Mouse (Mus musculus) cerebellum, postnatal 14 days (tissue): ENCODE measurements around the gene Cadps.

Experiments used
- DNase-seq, 2 experiments: peaks; one replicate each; pipeline ENCODE4 v3.0.0; 2021; ENCODE audit warnings: mixed read lengths in 2 of 2

The Cadps gene

DNA sequence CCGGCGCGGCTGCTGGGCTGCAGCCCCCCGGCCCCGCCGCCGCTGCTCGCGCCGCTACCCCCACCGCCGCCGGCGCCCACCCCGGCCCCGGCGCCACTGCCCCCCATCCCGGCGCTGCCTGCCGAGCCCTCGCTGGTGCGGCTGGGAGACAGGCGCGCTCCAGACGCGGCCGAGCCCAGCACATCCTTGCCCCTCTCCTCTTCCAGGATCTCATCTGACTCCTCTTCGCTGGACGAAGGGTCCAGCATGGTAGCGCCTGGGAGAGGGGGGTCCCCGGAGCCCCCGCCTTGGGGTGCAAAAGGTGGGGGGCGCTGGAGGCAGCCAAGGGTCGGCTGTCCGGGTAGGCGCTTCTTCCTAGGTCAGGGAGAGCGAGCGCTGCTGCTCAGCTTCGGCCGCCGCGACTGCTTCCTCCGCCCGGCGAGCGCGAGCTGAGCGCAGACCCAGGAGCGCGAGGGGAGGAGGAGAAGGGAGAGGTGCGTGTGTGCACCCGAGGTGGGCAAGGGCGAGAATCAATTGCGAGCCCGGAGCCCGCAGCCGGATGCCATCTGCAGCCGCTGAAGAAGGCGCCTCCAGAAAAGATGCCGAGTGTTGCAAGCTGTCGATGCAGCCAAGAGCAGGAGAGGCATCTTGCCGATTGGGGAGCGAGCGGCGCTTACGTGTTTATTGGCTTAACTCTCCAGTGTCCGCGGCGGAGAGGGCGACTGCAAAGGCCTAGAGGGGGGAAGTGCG lies at the start of gene Cadps:
Gene Cadps, minus strand, starts transcription at position 589 of the 729 bp plus-strand sequence.
- peak; percentile 85 to 89 for DNase-seq

- DNase-seq: no peak
These were observed 46.7 kb upstream of the Cadps start for GRCm38 (mm10) chr14:12869605-12870004.

DNA sequence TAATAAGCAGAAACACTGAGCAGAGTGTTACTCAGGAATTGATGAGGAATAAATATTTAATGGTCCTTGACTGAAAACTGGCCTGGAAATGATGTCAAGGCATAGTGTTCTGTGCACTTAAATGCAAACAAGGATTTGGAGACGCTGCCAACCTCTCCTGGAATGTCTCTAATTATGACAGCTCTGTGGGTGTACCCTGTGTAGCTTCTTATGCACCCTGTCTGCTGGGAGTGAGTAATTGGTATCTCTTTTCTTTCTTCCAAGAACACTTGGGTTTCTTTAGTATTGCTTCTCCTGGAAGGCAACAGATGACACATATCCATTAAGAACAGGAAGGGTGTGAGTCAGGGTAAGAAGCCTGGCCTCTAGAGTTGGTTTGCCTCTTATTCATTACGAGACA lies 42.4 kb upstream of the Cadps start:
- no peak for DNase-seq

DNA sequence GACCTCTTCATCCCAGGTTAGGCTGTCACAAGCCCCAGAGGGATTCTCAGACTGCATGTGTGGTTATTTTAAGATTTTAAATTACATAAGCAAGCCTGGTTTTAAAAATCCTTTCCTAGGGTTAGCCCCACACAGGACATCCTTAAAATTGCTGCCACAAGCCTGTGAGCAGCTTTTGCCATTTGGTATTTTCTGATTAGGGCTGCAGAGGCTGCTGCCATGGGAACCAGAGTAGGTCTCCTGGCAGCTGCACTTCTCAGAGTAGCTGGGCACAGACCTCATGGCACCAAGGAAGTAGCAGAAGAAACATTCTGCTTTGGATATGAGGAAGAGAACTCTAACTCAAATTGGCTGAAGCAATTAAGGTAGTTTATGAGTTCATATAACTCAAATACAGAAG lies 21.0 kb upstream of the Cadps start:
- DNase-seq: no peak

DNA sequence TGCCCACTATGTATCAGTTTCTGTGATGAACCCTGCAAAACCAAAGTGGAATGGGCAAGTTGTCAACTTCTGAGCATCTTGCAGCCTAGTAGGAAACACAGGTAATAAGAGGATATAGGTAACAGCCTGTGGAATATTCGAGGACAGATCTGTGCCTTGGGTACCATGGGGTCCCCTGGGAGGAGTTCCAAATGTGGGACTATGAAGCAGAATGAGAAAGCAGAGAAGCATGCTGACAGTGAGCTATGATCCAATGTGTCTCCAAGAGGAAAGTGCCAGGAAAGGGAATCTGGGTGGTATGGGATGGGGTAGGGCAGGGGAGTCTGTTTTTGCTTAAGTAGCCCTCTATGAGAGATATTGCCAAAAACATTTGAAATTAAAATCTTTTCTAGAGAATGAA lies 16.6 kb upstream of the Cadps start:
- peak; percentile 25 to 56 for DNase-seq

GRCm38 (mm10) chr14:12838949-12839348 lies 16.1 kb upstream of the Cadps start:
- DNase-seq: peak in 1 of 2 experiments; percentile 45

DNA sequence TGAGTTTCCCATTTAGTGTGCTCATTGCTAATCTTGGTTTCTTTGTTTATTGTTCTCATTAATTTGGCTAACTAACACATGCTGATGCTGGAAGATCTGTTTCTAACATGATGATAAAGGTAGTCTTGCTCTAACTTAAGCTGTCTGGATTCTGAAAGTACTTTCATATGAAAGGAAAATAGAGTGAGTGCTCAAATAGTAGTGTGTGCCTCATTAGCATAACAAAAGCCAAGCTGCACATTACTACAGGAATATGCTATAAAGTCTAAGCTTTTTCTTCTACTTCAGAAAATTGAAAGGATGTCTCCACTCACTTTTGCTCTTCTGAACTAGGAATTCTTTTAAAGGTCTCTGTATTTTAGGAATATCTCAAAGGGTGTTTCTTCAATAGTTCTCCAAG lies 15.4 kb upstream of the Cadps start:
- DNase-seq: no peak

GRCm38 (mm10) chr14:12837902-12838301 lies 15.0 kb upstream of the Cadps start:
- no peak for DNase-seq

DNA sequence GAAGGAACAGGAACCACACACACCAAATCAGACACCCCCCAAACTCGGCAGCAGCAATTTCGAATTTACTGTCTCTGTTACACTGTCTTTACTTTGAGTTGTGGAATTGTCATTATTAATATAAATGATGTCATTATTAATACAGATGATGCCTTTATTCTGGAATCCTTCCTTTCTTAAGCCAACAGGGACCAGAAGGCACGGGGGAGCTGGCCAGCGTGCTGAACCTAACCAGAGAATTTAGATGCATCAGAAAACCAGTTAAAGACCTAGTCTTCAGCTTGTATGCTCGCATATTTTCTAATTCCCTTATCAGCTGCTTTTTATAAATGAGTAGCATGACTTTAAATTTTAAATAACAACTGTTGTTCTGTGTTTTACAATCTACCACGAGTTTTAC lies 902 bp upstream of the Cadps start:
- peak in 1 of 2 experiments; percentile 15 for DNase-seq

GRCm38 (mm10) chr14:12821831-12822490 lies 918 bp downstream of the Cadps start:
- DNase-seq: peak; percentile 77 to 82

DNA sequence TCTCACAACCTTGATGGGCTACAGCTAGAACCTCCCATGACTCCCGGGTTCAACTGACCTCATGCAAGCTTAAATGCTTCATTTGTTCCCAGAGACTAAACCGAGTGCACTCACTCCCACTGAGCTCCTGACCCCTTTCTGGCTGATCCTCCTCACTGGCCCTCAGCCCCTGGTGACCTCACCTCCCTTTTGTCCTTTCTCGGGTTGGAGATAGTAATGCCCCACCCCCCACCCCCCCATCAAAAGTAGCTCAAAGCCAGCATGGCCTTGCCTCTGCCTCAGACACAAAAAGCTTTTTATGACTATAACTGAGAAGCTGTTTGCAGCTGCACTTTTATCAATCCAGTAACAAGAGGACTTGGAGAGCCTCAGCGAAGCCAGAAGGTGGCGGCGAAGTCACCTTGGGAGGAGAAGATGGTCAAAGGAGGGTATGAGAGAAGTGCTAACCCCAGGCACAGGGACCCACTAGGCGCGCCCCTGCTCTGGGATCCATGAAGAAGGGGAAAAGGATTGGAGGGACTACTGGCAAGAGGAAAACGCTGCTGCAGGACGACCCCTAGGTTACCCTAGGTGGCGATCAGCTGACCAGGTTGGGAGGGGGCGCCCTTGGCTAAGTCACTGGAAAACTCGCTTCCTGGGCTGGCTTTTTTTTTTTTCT lies 1.6 kb downstream of the Cadps start:
- DNase-seq: peak; percentile 46

DNA sequence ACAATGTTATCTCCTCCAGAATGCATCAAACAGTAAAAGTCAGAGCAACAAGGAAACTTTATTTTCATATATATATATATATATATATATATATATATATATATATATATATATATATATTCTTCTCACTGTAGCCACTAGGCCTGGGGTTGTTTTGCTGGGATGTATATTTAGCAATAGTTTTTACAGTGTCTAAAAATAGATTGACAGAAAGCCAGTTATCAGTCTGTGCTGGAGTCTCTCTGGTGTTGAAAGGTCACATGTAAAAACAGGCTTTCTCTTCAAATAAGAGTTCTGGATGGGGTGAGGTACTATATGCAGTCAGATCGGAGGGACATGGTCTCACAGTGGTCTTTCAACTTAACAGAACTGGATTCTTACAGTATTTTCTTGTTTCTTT lies 2.7 kb downstream of the Cadps start:
- no peak for DNase-seq

- DNase-seq: no peak
These were observed 4.4 kb downstream of the Cadps start for GRCm38 (mm10) chr14:12818442-12818841.

DNA sequence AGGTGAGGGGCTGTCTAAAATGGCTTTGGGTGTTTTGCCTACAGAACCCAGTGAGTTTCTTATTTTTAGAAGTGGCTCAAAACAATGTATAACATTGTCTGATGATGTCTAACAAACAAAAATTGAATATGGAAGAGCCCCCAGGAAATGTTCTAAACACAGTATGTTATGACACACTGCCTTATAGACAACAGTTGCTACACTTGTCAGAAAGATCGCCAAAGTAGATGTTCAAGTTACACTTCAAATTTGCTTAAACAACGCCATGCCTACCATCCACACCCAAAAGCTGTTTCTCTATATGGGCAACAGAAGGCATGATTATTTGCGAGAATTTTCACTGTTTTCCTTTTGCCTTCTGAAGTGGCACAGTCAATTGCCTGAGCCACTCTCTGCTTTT lies 10.8 kb downstream of the Cadps start:
- no peak for DNase-seq

DNA sequence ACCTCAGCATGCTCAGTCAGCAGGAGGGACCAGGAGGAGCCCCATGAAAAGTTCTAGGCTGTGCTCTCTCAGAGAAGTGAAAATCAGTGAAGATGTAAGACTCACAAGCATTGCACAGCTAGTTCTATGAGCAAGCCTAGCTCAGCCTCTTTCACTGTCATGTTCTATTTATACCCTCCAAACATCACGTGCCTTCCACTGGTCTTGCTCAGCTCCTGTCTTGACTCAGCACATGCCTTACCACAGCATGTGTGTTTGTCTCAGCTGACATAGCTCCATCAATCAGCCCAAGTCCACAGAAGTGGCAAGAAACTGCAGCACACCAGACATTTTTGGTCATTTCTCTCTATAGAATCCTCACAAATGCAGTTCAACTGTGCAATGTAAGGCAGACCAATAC lies 19.9 kb downstream of the Cadps start:
- DNase-seq: peak in 1 of 2 experiments; percentile 24

- DNase-seq: peak; percentile 88 to 93
These were observed 21.8 kb downstream of the Cadps start for GRCm38 (mm10) chr14:12801100-12801499.

- no peak for DNase-seq
These were observed 24.0 kb downstream of the Cadps start for GRCm38 (mm10) chr14:12798926-12799325.

DNA sequence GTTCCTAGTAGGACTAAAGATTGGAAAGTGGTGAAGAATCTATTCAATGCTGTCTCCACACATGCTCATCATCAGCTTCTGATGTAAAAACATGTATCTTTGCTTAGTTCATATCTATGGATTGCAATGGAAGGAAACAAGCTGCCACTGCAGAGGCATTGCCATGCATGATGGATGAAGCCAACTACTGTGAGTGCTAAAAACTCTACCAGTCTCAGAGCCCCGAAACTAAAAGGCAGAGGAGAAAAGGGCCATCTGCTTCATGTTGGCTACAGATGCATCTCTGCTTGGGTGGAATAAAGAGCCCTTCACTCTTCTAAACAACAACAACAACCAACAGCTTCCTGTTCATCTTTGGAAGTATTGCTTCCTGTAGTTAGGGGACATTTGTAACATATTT lies 38.6 kb downstream of the Cadps start:
- peak; percentile 5 to 56 for DNase-seq

- DNase-seq: no peak
These were observed 42.9 kb downstream of the Cadps start for GRCm38 (mm10) chr14:12780016-12780415.

- no peak for DNase-seq
These were observed 44.9 kb downstream of the Cadps start for GRCm38 (mm10) chr14:12777990-12778389.

GRCm38 (mm10) chr14:12768870-12769269 lies 54.0 kb downstream of the Cadps start:
- DNase-seq: no peak

GRCm38 (mm10) chr14:12753237-12753636 lies 69.6 kb downstream of the Cadps start:
- no peak for DNase-seq

DNA sequence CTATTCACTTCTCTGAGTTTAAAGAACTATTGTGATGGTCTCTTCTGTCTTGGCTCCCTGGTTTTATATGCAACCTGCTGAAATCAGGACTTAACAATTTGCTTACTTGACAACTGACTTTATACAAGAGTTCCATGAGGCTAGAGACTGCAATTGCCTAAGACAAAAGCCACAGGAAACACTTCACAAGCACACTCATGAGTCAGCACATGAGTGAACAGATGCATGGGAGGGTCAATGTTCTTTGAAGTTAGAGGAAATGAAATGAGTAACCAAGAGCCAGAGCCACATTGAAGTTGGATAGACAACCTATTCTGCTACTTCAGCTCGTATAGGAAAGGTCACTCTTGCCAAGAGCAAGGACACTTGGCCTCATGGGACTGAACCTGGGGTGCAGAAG lies 71.1 kb downstream of the Cadps start:
- DNase-seq: no peak

DNA sequence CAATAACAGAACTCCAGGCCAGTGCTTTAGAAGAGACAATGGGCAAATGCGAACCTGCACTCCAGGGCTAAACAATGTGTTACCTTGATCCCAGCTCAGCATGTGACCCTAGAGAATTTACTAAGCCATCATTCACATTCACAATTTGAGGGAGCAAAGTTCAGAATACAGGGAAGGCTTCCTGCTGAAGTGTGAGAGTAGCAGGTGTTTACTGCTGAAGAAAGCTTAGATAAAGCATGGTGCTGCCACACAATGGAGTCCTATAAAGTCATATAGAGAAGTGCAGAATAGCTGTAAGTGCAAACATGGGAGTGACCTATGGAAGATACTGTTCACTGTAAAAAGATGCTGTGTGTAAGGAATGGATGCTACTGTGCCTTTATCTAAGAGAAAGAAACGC lies 91.9 kb downstream of the Cadps start:
- no peak for DNase-seq
